Mouse (Mus musculus) embryonic facial prominence, embryonic 14.5 days (tissue): ENCODE measurements around the gene Nudt3. TPM values are rescaled to one million over a fixed set of nuclear protein-coding genes. Genes with fewer than 3 reads are reported as not detected.

Source experiments
- ATAC-seq: fragments of 200-750 bp; cut with Nextera tagmentation; 2 replicates; pipeline ENCODE4 v1.8.0; 2017; ENCODE audit warnings: low read depth, moderate number of reproducible peaks, moderate TSS enrichment
- DNase-seq: peaks from one replicate; pipeline ENCODE4 v3.0.0-alpha.2; 2015; ENCODE audit warnings: low spot score
- H3K27ac ChIP-seq: fragments of 300-500 bp; sonication (generic); replicated peaks from 2 replicates; pipeline ENCODE4 v1.5.1; 2014; ENCODE audit warnings: low read depth, mild to moderate bottlenecking, low read length, moderate library complexity
- H3K27me3 ChIP-seq: fragments of 300-500 bp; sonication (generic); replicated peaks from 2 replicates; pipeline ENCODE4 v1.6.1; 2014; ENCODE audit warnings: low read length; ENCODE audit not compliant: control insufficient read depth, insufficient read depth
- H3K36me3 ChIP-seq: fragments of 300-500 bp; sonication (generic); 2 replicates; pipeline ENCODE4 v1.6.1; 2014; ENCODE audit warnings: low read length, mixed read lengths; ENCODE audit not compliant: control insufficient read depth, insufficient read depth
- H3K4me1 ChIP-seq: fragments of 300-500 bp; sonication (generic); 2 replicates; pipeline ENCODE4 v1.6.1; 2014; ENCODE audit warnings: antibody characterized with exemption, low read length; ENCODE audit not compliant: control insufficient read depth, insufficient read depth
- H3K4me2 ChIP-seq: fragments of 300-500 bp; sonication (generic); 2 replicates; pipeline ENCODE4 v1.6.1; 2014; ENCODE audit warnings: low read depth, mild to moderate bottlenecking, low read length, moderate library complexity, mixed read lengths
- H3K4me3 ChIP-seq: fragments of 300-500 bp; sonication (generic); 2 replicates; pipeline ENCODE4 v1.5.1; 2014; ENCODE audit warnings: low read depth, mild to moderate bottlenecking, low read length
- H3K9ac ChIP-seq: fragments of 300-500 bp; sonication (generic); 2 replicates; pipeline ENCODE4 v1.6.1; 2014; ENCODE audit warnings: low read depth, mild to moderate bottlenecking, low read length, moderate library complexity, mixed read lengths
- H3K9me3 ChIP-seq: fragments of 300-500 bp; sonication (generic); 2 replicates; pipeline ENCODE4 v1.6.1; 2016; ENCODE audit warnings: low read length; ENCODE audit not compliant: control insufficient read depth
- WGBS: fragments of 180-500 bp; shearing (Covaris S2); extraction: QIAGEN DNeasy Blood & Tissue Kit; methylation state at CpG from one replicate; pipeline ENCODE4 v1.1.7; 2014; 5-methylcytosine and 5-hydroxymethylcytosine counted together
- polyA plus RNA-seq: library from polyadenylated mRNA; unstranded; fragments of >200 nt; fragmentation: Nextera tagmentation; extraction: Ambion mirVana; gene quantifications from 2 replicates; pipeline ENCODE4 v1.2.1, GENCODE M21; 2014

Gene Nudt3
- polyA plus RNA-seq, 1 experiment from 2014 or later = 38.1 TPM

DNA sequence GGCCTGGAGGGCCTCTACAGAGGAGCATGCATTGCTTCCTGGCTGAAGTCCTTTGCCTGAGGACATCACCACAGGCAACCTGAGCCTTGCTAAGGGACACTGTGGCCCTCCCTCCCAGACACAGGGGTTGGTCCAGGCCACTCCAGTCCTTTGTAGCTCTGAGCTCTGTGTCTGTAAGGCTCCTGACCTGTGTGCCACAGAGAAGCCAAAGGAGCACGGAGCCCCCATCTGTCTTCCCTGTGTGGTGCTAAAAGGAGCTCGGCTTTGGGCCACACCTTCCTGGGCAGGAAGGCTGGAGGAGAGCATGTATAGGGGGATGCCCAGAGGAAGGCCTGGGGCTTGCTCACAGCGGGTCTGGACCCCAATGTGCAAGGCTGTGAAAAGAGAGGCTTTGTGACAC is 81.3 kb downstream of the Nudt3 start:
- no peak for ATAC-seq
- no peak overlapping the region for H3K9ac ChIP-seq
- WGBS = 74% methylated on average over 3 of the region's 3 CpGs

DNA sequence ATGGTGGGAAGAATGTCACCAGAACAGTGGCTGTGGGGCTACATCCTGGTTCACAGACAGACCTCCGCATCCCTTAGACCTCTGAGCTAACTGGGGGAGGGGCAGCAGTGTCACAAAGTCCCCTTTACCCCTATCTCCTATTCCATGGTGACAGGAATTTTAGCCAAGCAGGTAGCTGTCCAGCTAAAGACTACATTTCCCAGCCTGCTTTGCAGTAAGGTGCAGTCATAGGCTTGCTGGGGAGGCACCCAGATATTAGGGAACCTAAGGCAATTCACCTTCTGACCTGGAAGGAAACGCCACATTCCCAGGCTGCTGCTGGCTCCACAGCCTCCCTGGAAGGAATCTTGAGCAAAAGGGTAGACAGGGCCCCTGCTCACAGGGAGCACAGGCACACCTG is 82.0 kb downstream of the Nudt3 start:
- Histone ChIP-seq H3K4me2 (no peak overlapping the region), H3K36me3 (no peaks in the 10 kb centered on the region), H3K9me3 (no peaks in the 10 kb centered on the region), H3K9ac (no peak overlapping the region), H3K4me1 (no peaks in the 10 kb centered on the region), H3K27me3 (no peaks in the 10 kb centered on the region), H3K27ac (no peak overlapping the region), H3K4me3 (no peak overlapping the region)
- DNase-seq (no peak), ATAC-seq (no peak)
- WGBS = 68% methylated on average over 2 of the region's 2 CpGs

More for the DNA sequence above, 81.3 kb downstream of the Nudt3 start:
- DNase-seq = no peak
- no peaks in the 10 kb centered on the region for H3K9me3 ChIP-seq
- H3K4me2 ChIP-seq = no peak overlapping the region
- no peak overlapping the region for H3K27ac ChIP-seq
- H3K36me3 ChIP-seq = no peaks in the 10 kb centered on the region
- no peak overlapping the region for H3K4me3 ChIP-seq
- H3K4me1 ChIP-seq = no peaks in the 10 kb centered on the region
- no peaks in the 10 kb centered on the region for H3K27me3 ChIP-seq

DNA sequence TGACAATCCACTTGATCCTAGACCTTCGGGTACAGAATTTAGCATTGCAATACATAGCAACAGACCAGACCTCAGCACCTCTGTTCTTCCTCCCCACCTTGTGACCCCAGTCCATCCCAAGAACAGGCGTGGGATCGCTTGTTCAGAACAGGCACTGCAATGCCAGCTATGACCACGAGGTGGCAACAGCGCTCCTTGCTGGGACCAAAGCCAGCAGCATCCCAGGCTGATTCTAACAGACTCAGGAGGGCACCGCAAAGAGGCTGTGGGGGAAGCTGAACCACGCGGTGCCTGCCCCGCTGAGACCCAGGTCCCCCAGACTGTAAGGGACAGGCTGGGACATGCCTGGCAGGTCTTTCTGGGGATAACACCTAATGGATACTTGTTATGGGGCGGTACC is 88.6 kb downstream of the Nudt3 start:
- Histone ChIP-seq H3K4me1 (no peaks in the 10 kb centered on the region), H3K9me3 (no peaks in the 10 kb centered on the region), H3K4me3 (no peak overlapping the region), H3K36me3 (no peaks in the 10 kb centered on the region), H3K27me3 (no peaks in the 10 kb centered on the region), H3K27ac (no peak overlapping the region), H3K4me2 (no peak overlapping the region), H3K9ac (no peak overlapping the region)
- DNase-seq (peak; percentile 83), ATAC-seq (peak; percentile 87)
- 8% methylated on average over 10 of the region's 10 CpGs for WGBS

DNA sequence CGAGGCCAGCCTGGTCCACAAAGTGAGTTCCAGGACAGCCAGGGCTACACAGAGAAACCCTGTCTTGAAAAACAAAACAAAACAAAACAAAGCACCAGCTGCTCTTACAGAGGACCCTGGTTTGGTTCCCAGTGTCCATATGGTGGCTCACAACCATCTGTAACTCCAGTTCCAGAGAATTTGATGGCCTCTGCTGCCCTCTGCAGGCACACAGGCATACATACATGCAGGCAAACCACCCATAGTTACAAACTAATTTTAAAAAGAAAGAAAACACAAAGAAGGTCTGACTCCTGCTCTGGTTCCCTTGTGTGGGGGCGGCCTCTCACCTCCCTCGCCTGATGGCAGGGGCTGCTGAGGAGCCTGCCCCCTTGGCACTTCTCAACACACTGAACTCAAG is 89.9 kb downstream of the Nudt3 start:
- H3K36me3 ChIP-seq = no peaks in the 10 kb centered on the region
- no peak overlapping the region for H3K4me3 ChIP-seq
- H3K4me2 ChIP-seq = no peak overlapping the region
- no peak overlapping the region for H3K9ac ChIP-seq
- no peak for ATAC-seq
- no peak for DNase-seq
- WGBS = 76% methylated on average over 3 of the region's 3 CpGs
- no peaks in the 10 kb centered on the region for H3K4me1 ChIP-seq
- no peaks in the 10 kb centered on the region for H3K27me3 ChIP-seq
- H3K27ac ChIP-seq = no peak overlapping the region
- no peaks in the 10 kb centered on the region for H3K9me3 ChIP-seq

DNA sequence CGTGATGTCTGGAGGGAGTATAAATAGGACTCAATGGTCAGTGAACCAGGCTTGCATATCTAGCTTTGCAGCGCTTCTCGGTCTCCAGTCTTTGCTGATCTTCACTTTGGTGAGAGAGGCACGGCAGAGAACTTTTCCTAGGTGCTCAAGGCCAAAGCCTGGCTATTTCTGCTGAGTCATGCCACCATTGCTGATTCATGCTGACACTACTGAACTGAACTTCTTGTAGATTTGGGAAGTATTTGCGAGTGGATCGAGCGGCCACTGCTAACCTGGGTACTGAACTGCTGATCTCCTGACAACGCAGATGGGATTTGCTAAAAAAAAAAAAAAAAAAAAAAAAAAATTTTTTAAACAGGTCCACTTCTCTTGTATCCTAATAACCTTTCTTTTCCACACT is 91.2 kb downstream of the Nudt3 start:
- H3K36me3 ChIP-seq = no peaks in the 10 kb centered on the region
- DNase-seq (no peak), ATAC-seq (no peak)
- H3K27ac ChIP-seq = no peak overlapping the region
- H3K27me3 ChIP-seq = no peaks in the 10 kb centered on the region
- no peak overlapping the region for H3K4me2 ChIP-seq
- H3K9ac ChIP-seq = no peak overlapping the region
- no peaks in the 10 kb centered on the region for H3K4me1 ChIP-seq
- H3K9me3 ChIP-seq = no peaks in the 10 kb centered on the region
- 87% methylated on average over 8 of the region's 8 CpGs for WGBS
- H3K4me3 ChIP-seq = no peak overlapping the region

Other genes starting within 250 kb of the Nudt3 start
- 0.97 and 1.2 TPM in 2 replicates for gene Grm4, start 102.1 kb downstream of the Nudt3 start, polyA plus RNA-seq
- 142 and 170 TPM in 2 replicates for gene Hmga1, start 67.0 kb downstream of the Nudt3 start, polyA plus RNA-seq
- 28.8 and 29.3 TPM in 2 replicates for gene AI413582, start 57.7 kb downstream of the Nudt3 start, polyA plus RNA-seq
- not detected in 2 replicates for gene RPS10-NUDT3, start 11.7 kb upstream of the Nudt3 start, polyA plus RNA-seq
- gene Rps10, start 13.2 kb upstream of the Nudt3 start, polyA plus RNA-seq = 1,119 and 1,122 TPM in 2 replicates
- gene Pacsin1, start 32.0 kb upstream of the Nudt3 start, polyA plus RNA-seq = 4.4 and 6.1 TPM in 2 replicates
- gene Spdef, start 105.5 kb upstream of the Nudt3 start, polyA plus RNA-seq = 0.26 and 1.6 TPM in 2 replicates
- 18.8 and 19.0 TPM in 2 replicates for gene D17Wsu92e, start 197.2 kb upstream of the Nudt3 start, polyA plus RNA-seq
- gene Snrpc, start 214.7 kb upstream of the Nudt3 start, polyA plus RNA-seq = 272 and 274 TPM in 2 replicates
- 5.9 and 6.7 TPM in 2 replicates for gene Uhrf1bp1, start 232.9 kb upstream of the Nudt3 start, polyA plus RNA-seq